Mouse (Mus musculus): ENCODE results near the gene F13a1.

Gene F13a1

GRCm38 (mm10) chr13:36953676-36954075 lies 96.4 kb downstream of the F13a1 start:
- DNase-seq (ENCODE audit: low spot score) = no peak

GRCm38 (mm10) chr13:36941891-36942290 lies 108.2 kb downstream of the F13a1 start:
- DNase-seq (ENCODE audit: low spot score) = no peak

- no peak for DNase-seq (ENCODE audit: low spot score)
Observed at GRCm38 (mm10) chr13:36932066-36932465, 118.0 kb downstream of the F13a1 start.

GRCm38 (mm10) chr13:36919737-36920136 lies 130.3 kb downstream of the F13a1 start:
- DNase-seq (ENCODE audit: low spot score) = no peak

- no peak for DNase-seq (ENCODE audit: low spot score)
Observed at GRCm38 (mm10) chr13:36903885-36904284, 146.2 kb downstream of the F13a1 start.

GRCm38 (mm10) chr13:36903447-36903846 lies 146.6 kb downstream of the F13a1 start:
- no peak for DNase-seq (ENCODE audit: low spot score)

- no peak for DNase-seq (ENCODE audit: low spot score)
Observed at GRCm38 (mm10) chr13:36901603-36902002, 148.4 kb downstream of the F13a1 start.

GRCm38 (mm10) chr13:36901016-36901415 lies 149.0 kb downstream of the F13a1 start:
- no peak for DNase-seq (ENCODE audit: low spot score)

- DNase-seq (ENCODE audit: low spot score) = no peak
Observed at GRCm38 (mm10) chr13:36896061-36896460, 154.0 kb downstream of the F13a1 start.

- DNase-seq (ENCODE audit: low spot score) = no peak
Observed at GRCm38 (mm10) chr13:36893762-36894161, 156.3 kb downstream of the F13a1 start.

GRCm38 (mm10) chr13:36892216-36892615 lies 157.8 kb downstream of the F13a1 start:
- DNase-seq (ENCODE audit: low spot score) = no peak

- DNase-seq (ENCODE audit: low spot score) = no peak
Observed at GRCm38 (mm10) chr13:36885973-36886372, 164.1 kb downstream of the F13a1 start.

GRCm38 (mm10) chr13:36839111-36839510 lies 210.9 kb downstream of the F13a1 start:
- DNase-seq (ENCODE audit: low spot score) = no peak

Measured in urinary bladder, postnatal 10 days (tissue).